Mouse (Mus musculus) bone marrow macrophage, adult 2 months (primary cell): ENCODE results near the gene Ndufs7.
A peak's percentile ranks its signal among the peaks of the same experiment; 100 is the strongest.

ENCODE experiments used
- CTCF ChIP-seq: IDR thresholded peaks from 2 replicates; pipeline ENCODE4 v1.5.1; 2012; ENCODE audit warnings: low read depth, mild to moderate bottlenecking, low read length, moderate library complexity
- POLR2A ChIP-seq: IDR thresholded peaks from 2 replicates; pipeline ENCODE4 v1.6.1; 2012; ENCODE audit warnings: mild to moderate bottlenecking, low read depth, low read length, borderline replicate concordance

- TF ChIP-seq POLR2A (0 out of 2 replicates have a peak, but pooled peaks have one; percentile 12), CTCF (no peak)
Measured at GRCm38 (mm10) chr10:80264341-80265148, 15.6 kb downstream of the Ndufs7 start.
